Comparison of ENCODE assay signal across 8 mouse cellular contexts in genomic region chr4:149098571-149098970, GRCm38 (mm10). TPM values are rescaled to one million over a fixed set of nuclear protein-coding genes. Genes with fewer than 3 reads are reported as not detected.
DNase-seq lines count a peak whose midpoint lies in the region; ATAC-seq and TF ChIP-seq lines count a peak whose summit lies in the region.

No protein-coding gene starts in this region.

- H3ac ChIP-seq in myocyte (ENCODE audit: control insufficient read depth, insufficient read length) = peak overlapping the region; percentile 68

- no peaks in the 10 kb centered on the region for H3K9me3 ChIP-seq in kidney, embryonic 16.5 days (ENCODE audit: low read length)
- H3K9me3 ChIP-seq in hindbrain, postnatal 0 days (ENCODE audit: low read length) = no peaks in the 10 kb centered on the region

- TF ChIP-seq POLR2A in myocyte (IDR thresholded peaks at IDR 0.05; ENCODE audit: insufficient read length, low read depth) = no peak

- no peak for TF ChIP-seq CTCF in hindbrain, postnatal 0 days (IDR thresholded peaks at IDR 0.05; ENCODE audit: low read depth)

- peak overlapping the region; percentile 90 for H3K4me2 ChIP-seq in kidney, embryonic 16.5 days (replicated peaks; ENCODE audit: low read depth, low read length)
- peak overlapping the region; percentile 95 for H3K4me2 ChIP-seq in hindbrain, postnatal 0 days (ENCODE audit: low read depth, low read length)
- H3K4me2 ChIP-seq in myocyte (ENCODE audit: low read depth) = peak overlapping the region; percentile 74

- H3K4me3 ChIP-seq in kidney, embryonic 16.5 days (ENCODE audit: low read length) = peak overlapping the region; percentile 100
- H3K4me3 ChIP-seq in hindbrain, postnatal 0 days (ENCODE audit: low read length) = peak overlapping the region; percentile 75
- peak overlapping the region; percentile 93 for H3K4me3 ChIP-seq in myocyte

- H3K27ac ChIP-seq in kidney, embryonic 16.5 days (ENCODE audit: low read length) = no peak overlapping the region
- H3K27ac ChIP-seq in hindbrain, postnatal 0 days = no peak overlapping the region

- WGBS in kidney, embryonic 16.5 days = 7% methylated on average over 11 of the region's 11 CpGs
- 21% methylated on average over 11 of the region's 11 CpGs for WGBS in hindbrain, postnatal 0 days

- peaks cover 4% of the 10 kb centered on the region; the same call in 1 of the 2 replicates for H3K36me3 ChIP-seq in kidney, embryonic 16.5 days (ENCODE audit: insufficient read depth, low read length)
- no peaks in the 10 kb centered on the region for H3K36me3 ChIP-seq in hindbrain, postnatal 0 days (ENCODE audit: insufficient read depth, low read length)
- peaks cover 3% of the 10 kb centered on the region for H3K36me3 ChIP-seq in myocyte (ENCODE audit: control insufficient read depth, insufficient read depth)

- peaks cover 12% of the 10 kb centered on the region for H3K4me1 ChIP-seq in kidney, embryonic 16.5 days (ENCODE audit: insufficient read depth, low read length)
- peaks cover 9% of the 10 kb centered on the region for H3K4me1 ChIP-seq in hindbrain, postnatal 0 days (ENCODE audit: insufficient read depth, low read length)

- no peak for ATAC-seq in kidney, embryonic 16.5 days (ENCODE audit: low FRiP score, low TSS enrichment)
- ATAC-seq in common myeloid progenitor, adult 5-6 weeks (replicated peaks; ENCODE audit: low read depth, poor library complexity, severe bottlenecking) = 0 out of 2 replicates have a peak, but pooled peaks have one; percentile 15
- ATAC-seq in hindbrain, postnatal 0 days = no peak

- DNase-seq in kidney, postnatal 10 days = no peak
- no peak for DNase-seq in hindbrain, postnatal 0 days (ENCODE audit: low spot score)
- DNase-seq in layer of hippocampus, postnatal 25 days (ENCODE audit: extremely low spot score in 1 of 2, low spot score in 1 of 2) = no peak
- DNase-seq in gastrocnemius, postnatal 4 days (ENCODE audit: low spot score in 2 of 2) = no peak
- no peak for DNase-seq in gastrocnemius, adult 18-20 months (ENCODE audit: low spot score)

- no peaks in the 10 kb centered on the region for H3K27me3 ChIP-seq in kidney, embryonic 16.5 days (ENCODE audit: insufficient read depth, low read length)
- no peaks in the 10 kb centered on the region for H3K27me3 ChIP-seq in hindbrain, postnatal 0 days (ENCODE audit: insufficient read depth, low read length)
- H3K27me3 ChIP-seq in myocyte (ENCODE audit: control insufficient read depth, insufficient read depth, insufficient read length) = no peaks in the 10 kb centered on the region

- H3K79me2 ChIP-seq in myocyte (ENCODE audit: control insufficient read depth, insufficient read depth) = peaks cover 57% of the 10 kb centered on the region

- H3K9ac ChIP-seq in kidney, embryonic 16.5 days (replicated peaks; ENCODE audit: low read length) = peak overlapping the region; percentile 96
- H3K9ac ChIP-seq in hindbrain, postnatal 0 days (replicated peaks; ENCODE audit: low read length) = peak overlapping the region; percentile 81

TF ChIP-seq in myocyte, 11 proteins besides CTCF, POLR2A, EP300 and RAD21:
- TF ChIP-seq E2F4 (IDR thresholded peaks at IDR 0.05; ENCODE audit: insufficient read depth) (no peak), MYOD1 (IDR thresholded peaks at IDR 0.05; ENCODE audit: control insufficient read depth in 1 of 3, insufficient read length in 2 of 3, low read depth in 2 of 3) (no peak), MYOG (IDR thresholded peaks at IDR 0.05; ENCODE audit: control insufficient read depth in 1 of 3, insufficient read depth in 1 of 3, insufficient read length in 2 of 3, low read depth in 2 of 3) (no peak), TCF12 (IDR thresholded peaks at IDR 0.05; ENCODE audit: insufficient read depth, poor library complexity, severe bottlenecking) (no peak), CEBPB (IDR thresholded peaks at IDR 0.05; ENCODE audit: insufficient read depth, poor library complexity, severe bottlenecking) (no peak), POLR2AphosphoS2 (IDR thresholded peaks at IDR 0.05; ENCODE audit: insufficient read length, low read depth) (no peak), REST (IDR thresholded peaks at IDR 0.05; ENCODE audit: insufficient read depth, insufficient read length) (no peak), TCF3 (IDR thresholded peaks at IDR 0.05; ENCODE audit: insufficient read length, low read depth) (no peak), MAX (IDR thresholded peaks at IDR 0.05; ENCODE audit: low read depth) (no peak)

RNA-seq across cellular contexts. Expression of gene Pex14, which starts 1.1 kb away (rescaled TPM):
- 65.0 and 67.3 TPM in 2 replicates for polyA plus RNA-seq in kidney, embryonic 16.5 days (2015; fragmentation: Nextera tagmentation; extraction: Ambion mirVana)
- total RNA-seq in common myeloid progenitor, adult 5-6 weeks (2017) = 11.9 and 12.1 TPM in 2 replicates
- total RNA-seq in hindbrain, postnatal 0 days (2014; rRNA removed) = 70.4 and 81.7 TPM in 2 replicates
- polyA plus RNA-seq in hindbrain, postnatal 0 days (2015; fragmentation: Nextera tagmentation; extraction: Ambion mirVana) = 62.1 and 62.9 TPM in 2 replicates
- 71.5 TPM for polyA plus RNA-seq in myocyte (2012; fragmentation: generic; extraction: Trizol)
- 10 to 100 TPM; 44.8 to 45.0 TPM for total RNA-seq in layer of hippocampus, postnatal 25 days (2021)
- total RNA-seq in gastrocnemius, postnatal 4 days (2021) = 10 to 100 TPM; 29.0 to 30.3 TPM
- 10 to 100 TPM; 22.8 to 24.0 TPM for total RNA-seq in gastrocnemius, adult 18-20 months (2021)

RNA-seq across cellular contexts. Expression of gene Dffa, which starts 5.4 kb away (rescaled TPM):
- 39.0 and 40.2 TPM in 2 replicates for polyA plus RNA-seq in kidney, embryonic 16.5 days (2015; fragmentation: Nextera tagmentation; extraction: Ambion mirVana)
- 19.1 and 22.9 TPM in 2 replicates for total RNA-seq in common myeloid progenitor, adult 5-6 weeks (2017)
- 11.4 and 16.6 TPM in 2 replicates for total RNA-seq in hindbrain, postnatal 0 days (2014; rRNA removed)
- 22.9 and 26.9 TPM in 2 replicates for polyA plus RNA-seq in hindbrain, postnatal 0 days (2015; fragmentation: Nextera tagmentation; extraction: Ambion mirVana)
- 17.5 TPM for polyA plus RNA-seq in myocyte (2012; fragmentation: generic; extraction: Trizol)
- 10 to 100 TPM; 41.2 to 48.9 TPM for total RNA-seq in layer of hippocampus, postnatal 25 days (2021)
- total RNA-seq in gastrocnemius, postnatal 4 days (2021) = 10 to 100 TPM; 33.0 TPM
- 10 to 100 TPM; 72.7 to 76.3 TPM for total RNA-seq in gastrocnemius, adult 18-20 months (2021)

RNA-seq across cellular contexts. Expression of gene Cort, which starts 28.0 kb away (rescaled TPM):
- polyA plus RNA-seq in kidney, embryonic 16.5 days (2015; fragmentation: Nextera tagmentation; extraction: Ambion mirVana) = 0.27 and 0.41 TPM in 2 replicates
- not detected in 2 replicates for total RNA-seq in common myeloid progenitor, adult 5-6 weeks (2017)
- total RNA-seq in hindbrain, postnatal 0 days (2014; rRNA removed) = 2.7 TPM in 1 of 2 replicates, not detected in the other
- polyA plus RNA-seq in hindbrain, postnatal 0 days (2015; fragmentation: Nextera tagmentation; extraction: Ambion mirVana) = 0.38 and 0.93 TPM in 2 replicates
- not detected for polyA plus RNA-seq in myocyte (2012; fragmentation: generic; extraction: Trizol)
- 10 to 100 TPM in 1 of 2 experiments, 1 to 10 TPM in 1; 8.1 to 10.7 TPM for total RNA-seq in layer of hippocampus, postnatal 25 days (2021)
- 1 to 10 TPM in 1 of 2 experiments, under 1 TPM in 1; 0.41 to 1.4 TPM for total RNA-seq in gastrocnemius, postnatal 4 days (2021)
- total RNA-seq in gastrocnemius, adult 18-20 months (2021) = under 1 TPM in 1 of 2 experiments, not detected in 1; 0.83 TPM

RNA-seq across cellular contexts. Expression of gene Cenps, which starts 38.9 kb away (rescaled TPM):
- 34.0 and 36.3 TPM in 2 replicates for polyA plus RNA-seq in kidney, embryonic 16.5 days (2015; fragmentation: Nextera tagmentation; extraction: Ambion mirVana)
- total RNA-seq in common myeloid progenitor, adult 5-6 weeks (2017) = 16.2 and 32.3 TPM in 2 replicates
- total RNA-seq in hindbrain, postnatal 0 days (2014; rRNA removed) = 3.5 and 6.5 TPM in 2 replicates
- 17.2 and 20.8 TPM in 2 replicates for polyA plus RNA-seq in hindbrain, postnatal 0 days (2015; fragmentation: Nextera tagmentation; extraction: Ambion mirVana)
- 7.3 TPM for polyA plus RNA-seq in myocyte (2012; fragmentation: generic; extraction: Trizol)
- total RNA-seq in layer of hippocampus, postnatal 25 days (2021) = 10 to 100 TPM; 17.0 to 20.5 TPM
- 10 to 100 TPM; 12.5 to 12.7 TPM for total RNA-seq in gastrocnemius, postnatal 4 days (2021)
- total RNA-seq in gastrocnemius, adult 18-20 months (2021) = 1 to 10 TPM; 8.1 to 8.2 TPM
